Mouse (Mus musculus): ENCODE results near the gene Tspan4.

- no peak for TF ChIP-seq MYOD1 (IDR thresholded peaks at IDR 0.05; ENCODE audit: control insufficient read depth in 1 of 3, insufficient read length in 2 of 3, low read depth in 2 of 3)
- TF ChIP-seq POLR2A (IDR thresholded peaks at IDR 0.05; ENCODE audit: insufficient read length, low read depth), result no peak
- no peak for TF ChIP-seq USF1 (IDR thresholded peaks at IDR 0.05; ENCODE audit: low read depth)
- no peak for TF ChIP-seq E2F4 (IDR thresholded peaks at IDR 0.05; ENCODE audit: insufficient read depth)
- no peak for TF ChIP-seq MAX (IDR thresholded peaks at IDR 0.05; ENCODE audit: low read depth)
Observed at GRCm38 (mm10) chr7:141435856-141436522, 39.1 kb upstream of the Tspan4 start.

All from myocyte (in vitro differentiated cells).